Mouse (Mus musculus) left cerebral cortex, adult 2 months (tissue): ENCODE data around the gene Epb41l3. TPM values are rescaled to one million over a fixed set of nuclear protein-coding genes. Genes with fewer than 3 reads are reported as not detected.
"Not testable (repeated sequence)": the region's sequence is repeated elsewhere in the genome, so short reads cannot be mapped to it uniquely, and the experiment has no call there.

Source experiments
- DNase-seq, 2 experiments: peaks; one replicate each; pipeline ENCODE4 v3.0.0; 2021 to 2022; ENCODE audit warnings: low spot score in 2 of 2, mixed read lengths in 1 of 2; ENCODE audit errors: extremely low spot score in 1 of 2
- H3K27ac ChIP-seq: fragments of 200-600 bp; 2 replicates; pipeline ENCODE4 v1.8.1; 2022
- H3K4me3 ChIP-seq: fragments of 200-600 bp; 2 replicates; pipeline ENCODE4 v1.8.1; 2022
- CTCF ChIP-seq: fragments of 200-600 bp; IDR thresholded peaks from 2 replicates; pipeline ENCODE4 v1.8.1; 2022; ENCODE audit warnings: antibody characterized with exemption, mild to moderate bottlenecking, moderate library complexity
- intact Hi-C: fragments of 180-260 bp; cut with DNase I; formaldehyde crosslinking; loops from one replicate; pipeline ENCODE4 v1.15.1; 2025
- total RNA-seq, 2 experiments: library from RNA; stranded (reverse); gene quantifications; 2 replicates each; pipeline ENCODE4 v1.2.3; 2021

Epb41l3 gene
- total RNA-seq, 2 experiments from 2014 or later, result 219 to 242 TPM

- Histone ChIP-seq H3K4me3 (no peak overlapping the region), H3K27ac (no peak overlapping the region)
- no peak for TF ChIP-seq CTCF
- intact Hi-C loops, result no loop called here
- DNase-seq, result no peak
These were observed 36.7 kb downstream of the Epb41l3 start for GRCm38 (mm10) chr17:69112232-69112631.

DNA sequence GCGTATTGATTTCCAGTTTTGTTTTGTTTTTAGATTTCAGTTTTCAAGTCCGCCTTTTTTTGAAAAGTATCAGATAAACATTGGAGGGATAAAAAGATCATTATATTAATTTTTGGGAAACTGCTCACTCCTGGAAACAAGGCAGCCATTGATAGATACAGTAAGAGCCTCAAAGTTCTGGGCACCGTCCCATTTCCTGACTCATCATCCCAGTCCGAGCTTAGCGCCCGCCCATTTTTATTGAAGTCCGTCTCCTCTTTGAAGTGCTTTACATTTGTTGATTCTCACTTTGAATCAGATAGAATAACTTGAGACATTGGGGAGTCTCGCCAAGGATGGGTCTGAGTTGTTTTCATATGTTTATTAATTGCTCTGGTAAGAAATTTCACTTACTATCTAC, 43.7 kb downstream of the Epb41l3 start:
- no peak for TF ChIP-seq CTCF
- intact Hi-C loops, result no loop called here
- Histone ChIP-seq H3K4me3 (no peak overlapping the region), H3K27ac (no peak overlapping the region)
- no peak for DNase-seq

DNA sequence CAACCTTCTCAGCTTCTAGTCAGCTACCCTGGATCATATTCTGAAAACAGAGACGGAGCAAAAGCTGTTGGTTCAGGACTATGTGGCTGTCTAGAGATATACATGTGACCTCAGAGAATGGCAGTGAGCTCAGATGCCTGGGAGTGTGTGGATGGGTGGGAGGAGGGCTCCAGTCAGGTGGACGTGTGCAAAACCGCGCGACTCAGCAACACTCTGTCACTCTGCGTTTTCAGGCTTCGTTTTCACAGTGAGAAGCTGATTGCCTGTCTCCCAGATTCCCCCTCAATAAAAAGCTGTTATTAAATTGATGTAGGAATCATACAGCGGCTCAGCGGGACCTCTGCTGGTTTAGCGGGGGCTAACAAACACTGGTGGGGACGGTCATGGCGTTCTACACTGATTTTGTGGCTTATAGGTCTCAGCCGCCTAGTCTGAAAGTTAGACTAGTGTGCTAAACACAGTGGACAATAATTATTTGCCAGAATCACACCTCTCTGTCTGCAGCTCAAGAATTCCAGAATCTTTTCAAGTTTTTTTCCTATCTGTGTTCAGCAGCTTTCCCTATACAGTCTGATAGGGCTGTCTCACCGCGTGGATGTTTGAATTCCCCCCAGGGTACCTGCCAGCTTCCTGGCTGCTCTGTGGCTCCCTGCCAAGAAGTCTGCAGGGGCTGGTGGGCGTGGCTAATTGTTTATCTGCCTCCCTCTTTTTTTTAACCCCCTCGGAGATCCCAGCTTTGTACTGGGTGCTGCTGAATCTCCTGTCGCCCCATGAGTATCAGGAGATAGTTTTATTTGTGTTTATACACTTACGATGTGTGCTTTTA, 45.3 kb downstream of the Epb41l3 start:
- H3K27ac ChIP-seq, result no peak overlapping the region
- no peak for TF ChIP-seq CTCF
- intact Hi-C loops, result no loop called here
- DNase-seq, result no peak
- no peak overlapping the region; the same call in 1 of the 2 replicates for H3K4me3 ChIP-seq

DNA sequence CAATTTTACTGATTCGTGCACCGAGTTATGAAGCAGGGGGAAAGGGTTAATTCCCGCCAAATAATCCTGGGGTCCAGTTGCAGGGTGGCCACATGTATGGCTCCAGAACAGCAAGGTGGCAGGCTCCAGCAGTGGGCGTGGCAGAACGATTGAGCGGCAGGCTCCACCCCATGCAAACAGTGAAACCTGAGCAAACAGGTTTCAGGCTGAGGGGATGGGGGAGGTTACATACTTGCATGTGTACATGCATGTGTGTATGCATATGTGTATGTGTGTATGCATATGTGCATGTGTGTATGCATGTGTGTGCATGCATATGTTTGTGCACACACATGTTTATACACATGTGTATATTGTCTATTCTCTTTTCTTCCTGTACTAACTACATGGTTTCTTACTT, 46.9 kb downstream of the Epb41l3 start:
- H3K27ac ChIP-seq, DNase-seq, intact Hi-C loops, H3K4me3 ChIP-seq: not testable (repeated sequence)

GRCm38 (mm10) chr17:69127436-69127835, 52.0 kb downstream of the Epb41l3 start:
- peak overlapping the region; percentile 7; the same call in 1 of the 2 replicates for H3K4me3 ChIP-seq
- no peak overlapping the region for H3K27ac ChIP-seq
- TF ChIP-seq CTCF, result no peak
- intact Hi-C loops, result no loop called here
- no peak for DNase-seq

DNA sequence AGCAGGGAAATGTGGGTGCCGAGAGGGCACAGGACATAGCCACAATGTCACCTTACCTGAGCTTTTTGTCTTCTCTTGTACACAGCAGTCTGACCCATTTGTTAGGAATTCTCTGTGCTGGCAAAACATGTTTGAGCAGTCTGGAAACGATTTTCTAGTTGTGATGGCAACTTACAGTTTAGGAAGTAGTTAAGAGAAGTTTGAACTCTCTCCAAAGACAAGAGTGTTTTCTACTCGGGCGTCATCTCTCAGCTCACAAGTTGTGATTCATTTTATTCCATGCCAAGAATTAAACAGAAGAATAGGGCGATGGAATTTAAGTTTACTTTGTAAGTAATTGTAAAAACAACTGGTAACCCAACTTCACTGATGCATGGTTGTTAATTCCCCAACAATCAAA, 52.5 kb downstream of the Epb41l3 start:
- H3K27ac ChIP-seq, result no peak overlapping the region
- DNase-seq, result no peak
- H3K4me3 ChIP-seq, result no peak overlapping the region
- TF ChIP-seq CTCF, result no peak
- intact Hi-C loops, result no loop called here

- H3K4me3 ChIP-seq, result no peak overlapping the region
- intact Hi-C loops, result no loop called here
- H3K27ac ChIP-seq, result no peak overlapping the region
- DNase-seq, result no peak
- no peak for TF ChIP-seq CTCF
These were observed 54.0 kb downstream of the Epb41l3 start for GRCm38 (mm10) chr17:69129434-69129833.

- no peak overlapping the region for H3K27ac ChIP-seq
- no peak for DNase-seq
- no peak overlapping the region for H3K4me3 ChIP-seq
- intact Hi-C loops, result no loop called here
- no peak for TF ChIP-seq CTCF
These were observed 67.5 kb downstream of the Epb41l3 start for GRCm38 (mm10) chr17:69143017-69143416.

DNA sequence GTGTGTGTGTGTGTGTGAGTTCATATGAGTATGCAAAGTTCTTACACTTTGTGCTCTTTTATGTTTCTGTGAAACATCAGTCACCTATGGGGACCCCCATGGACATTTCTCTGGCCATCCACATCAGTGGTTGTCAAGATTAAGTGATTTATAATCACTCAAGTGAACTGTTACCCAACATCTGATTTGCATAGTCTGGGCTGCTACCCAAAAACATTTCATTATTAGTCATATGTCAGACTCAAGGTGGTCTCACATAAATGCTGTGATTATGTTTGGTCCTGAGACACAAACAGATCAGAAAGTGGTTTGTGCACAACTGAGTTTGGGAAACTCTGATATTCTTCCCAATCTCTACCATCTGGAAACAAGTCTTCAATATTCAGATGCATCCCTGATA, 75.3 kb downstream of the Epb41l3 start:
- H3K4me3 ChIP-seq, result no peak overlapping the region
- no peak for TF ChIP-seq CTCF
- no peak overlapping the region for H3K27ac ChIP-seq
- no peak for DNase-seq
- intact Hi-C loops, result no loop called here

DNA sequence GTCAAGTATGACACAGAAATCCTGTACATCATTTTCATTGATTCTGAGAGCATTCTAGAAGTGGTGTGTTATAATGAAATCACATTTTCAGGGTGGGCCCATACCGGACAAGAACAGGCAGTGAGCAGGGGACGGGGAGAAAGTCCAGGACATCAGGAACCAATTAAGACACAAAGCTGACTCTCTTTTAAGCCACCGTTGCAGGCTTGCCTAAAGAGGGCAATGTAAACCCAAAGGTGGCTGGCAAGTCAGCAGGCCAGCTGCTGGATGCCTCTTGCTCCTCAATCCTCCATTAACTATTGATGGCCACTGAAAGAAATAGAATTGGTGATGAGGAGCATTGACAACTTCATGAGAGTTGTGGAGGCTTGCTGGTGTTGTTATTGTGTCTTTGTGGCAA, 75.8 kb downstream of the Epb41l3 start:
- Histone ChIP-seq H3K4me3 (no peak overlapping the region), H3K27ac (no peak overlapping the region)
- no peak for DNase-seq
- intact Hi-C loops, result no loop called here
- no peak; the same call in 1 of the 2 replicates for TF ChIP-seq CTCF

- Histone ChIP-seq H3K4me3 (no peak overlapping the region), H3K27ac (no peak overlapping the region)
- intact Hi-C loops, result loop anchor here (5.0 kb wide), 3 partner anchors 52 to 227 kb away; partner anchors contain the start of genes Epb41l3 and Zbtb14
- no peak for TF ChIP-seq CTCF
- DNase-seq, result peak in 1 of 2 experiments; percentile 23
These were observed 79.6 kb downstream of the Epb41l3 start for GRCm38 (mm10) chr17:69155034-69155433.

DNA sequence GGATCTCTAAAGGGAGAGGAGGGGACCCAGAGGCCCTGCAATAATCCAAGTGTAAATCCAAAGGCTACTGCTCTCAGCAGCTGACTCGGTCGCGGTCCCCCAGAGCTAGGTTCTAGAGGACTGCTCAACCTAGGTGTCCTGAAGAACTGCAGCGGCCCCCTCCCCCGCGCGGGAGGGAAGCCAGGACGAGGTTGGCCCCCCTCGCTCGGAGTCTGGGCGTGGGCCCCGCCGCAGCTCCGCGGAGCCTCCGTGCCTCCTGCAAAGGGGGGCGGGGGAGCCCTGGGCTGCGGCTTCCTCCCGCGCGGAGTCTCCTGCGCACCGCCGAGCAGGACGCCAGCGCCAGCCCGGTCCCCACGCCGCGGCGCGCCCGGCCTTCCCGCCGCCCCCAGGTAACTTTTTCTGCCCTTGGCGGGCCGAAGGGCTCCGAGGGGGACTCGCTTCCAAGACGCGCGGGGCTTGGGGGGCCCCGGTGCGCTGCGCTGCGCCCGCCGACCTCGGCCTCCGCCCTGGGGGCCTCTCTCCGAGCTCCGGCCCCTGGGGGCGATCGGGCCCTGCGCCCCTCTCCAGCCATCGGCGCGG, 81.1 kb downstream of the Epb41l3 start:
- no peak for TF ChIP-seq CTCF
- H3K27ac ChIP-seq, result peak overlapping the region; percentile 94
- peak; percentile 70 to 77 for DNase-seq
- intact Hi-C loops, result loop anchor here (5.0 kb wide), 3 partner anchors 51 to 226 kb away; partner anchors contain the start of genes Epb41l3 and Zbtb14
- H3K4me3 ChIP-seq, result peak overlapping the region; percentile 96
